Mouse (Mus musculus): ENCODE measurements at regions not wholly inside any gene's neighbourhood (a gene's known extent, or its start where the extent isn't known, plus 50 kb on each side); places are given as distances from the start of the nearest gene placed in this dataset.
A peak's percentile ranks its signal among the peaks of the same experiment; 100 is the strongest.

DNA sequence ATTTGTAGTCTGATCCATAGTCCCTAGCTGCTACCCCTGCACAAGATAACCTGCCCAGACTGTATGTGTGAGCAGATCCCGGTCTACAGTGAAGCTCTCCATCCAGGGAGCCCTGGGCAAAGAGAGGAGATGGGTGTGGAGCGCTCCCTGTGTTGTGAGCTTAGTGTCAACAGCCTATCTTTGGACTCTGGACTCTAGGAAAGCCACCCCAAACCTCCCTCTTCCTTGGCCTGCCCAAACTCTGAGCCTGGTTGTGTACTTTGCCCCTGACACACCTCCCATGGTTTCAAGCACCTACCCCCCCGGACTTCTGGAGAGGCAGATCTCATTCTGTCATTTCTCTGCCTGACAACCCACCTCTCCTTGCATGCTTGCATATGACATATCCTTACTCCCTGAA is 110.9 kb upstream of the Haao start:
- Histone ChIP-seq H3K27ac (replicated peaks) (peak overlapping the region; percentile 92), H3K4me3 (no peak overlapping the region), H3K4me1 (peaks cover 94% of the 10 kb centered on the region), H3K27me3 (replicated peaks; ENCODE audit: low read depth, poor library complexity, severe bottlenecking) (no peaks in the 10 kb centered on the region), H3K9me3 (no peaks in the 10 kb centered on the region), H3K36me3 (replicated peaks) (no peaks in the 10 kb centered on the region)
- WGBS, result 80% methylated on average over 3 of the region's 3 CpGs
- DNase-seq (ENCODE audit: low spot score), result no peak

DNA sequence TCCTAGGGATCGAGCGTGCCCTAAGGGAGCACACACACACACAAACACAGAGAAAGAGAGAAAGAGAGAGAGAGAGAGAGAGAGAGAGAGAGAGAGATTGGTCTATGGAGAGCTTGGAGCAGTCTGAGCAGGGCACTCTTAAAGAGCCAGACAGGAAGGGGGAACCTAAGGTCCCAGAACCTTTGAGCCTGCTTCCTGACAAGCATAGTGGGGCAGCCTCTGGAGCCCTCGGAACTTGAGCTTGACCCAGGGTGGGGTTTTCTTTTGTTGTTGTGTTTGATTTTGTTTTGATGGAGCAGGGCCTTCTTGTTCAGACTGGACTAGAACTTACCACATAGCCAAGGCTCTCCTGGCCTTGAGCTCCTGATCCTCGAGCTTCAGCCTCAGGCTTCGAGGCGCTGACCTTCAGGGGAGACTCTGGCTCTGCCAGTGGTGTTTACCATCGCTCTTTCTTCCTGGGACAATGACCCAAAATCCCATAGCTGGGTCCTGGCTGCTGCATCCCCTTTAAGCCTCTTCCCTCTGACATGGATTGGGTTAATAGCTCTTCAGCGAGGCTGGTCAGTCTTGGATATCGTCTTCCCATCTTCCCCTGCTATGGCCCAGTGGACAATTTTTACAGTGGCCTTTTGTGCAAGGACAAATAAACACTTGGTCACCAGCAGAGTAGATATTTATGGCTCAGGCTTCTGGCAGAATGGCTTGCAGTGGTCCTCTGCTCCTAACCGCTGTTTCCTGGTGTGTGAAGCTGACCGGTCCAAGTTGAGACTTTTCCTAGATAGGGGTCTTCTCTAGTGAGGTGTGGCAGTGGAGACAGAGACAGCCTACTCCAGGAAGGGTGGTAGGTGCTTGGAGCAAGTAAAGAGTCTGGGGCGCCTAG is 110.1 kb upstream of the Haao start:
- no peaks in the 10 kb centered on the region for H3K36me3 ChIP-seq (replicated peaks)
- H3K9me3 ChIP-seq, result no peaks in the 10 kb centered on the region
- H3K27me3 ChIP-seq (replicated peaks; ENCODE audit: low read depth, poor library complexity, severe bottlenecking), result no peaks in the 10 kb centered on the region
- DNase-seq (ENCODE audit: low spot score), result no peak
- H3K4me3 ChIP-seq, result no peak overlapping the region
- 52% methylated on average over 12 of the region's 12 CpGs for WGBS
- peak overlapping the region; percentile 92 for H3K27ac ChIP-seq (replicated peaks)
- peaks cover 94% of the 10 kb centered on the region for H3K4me1 ChIP-seq

DNA sequence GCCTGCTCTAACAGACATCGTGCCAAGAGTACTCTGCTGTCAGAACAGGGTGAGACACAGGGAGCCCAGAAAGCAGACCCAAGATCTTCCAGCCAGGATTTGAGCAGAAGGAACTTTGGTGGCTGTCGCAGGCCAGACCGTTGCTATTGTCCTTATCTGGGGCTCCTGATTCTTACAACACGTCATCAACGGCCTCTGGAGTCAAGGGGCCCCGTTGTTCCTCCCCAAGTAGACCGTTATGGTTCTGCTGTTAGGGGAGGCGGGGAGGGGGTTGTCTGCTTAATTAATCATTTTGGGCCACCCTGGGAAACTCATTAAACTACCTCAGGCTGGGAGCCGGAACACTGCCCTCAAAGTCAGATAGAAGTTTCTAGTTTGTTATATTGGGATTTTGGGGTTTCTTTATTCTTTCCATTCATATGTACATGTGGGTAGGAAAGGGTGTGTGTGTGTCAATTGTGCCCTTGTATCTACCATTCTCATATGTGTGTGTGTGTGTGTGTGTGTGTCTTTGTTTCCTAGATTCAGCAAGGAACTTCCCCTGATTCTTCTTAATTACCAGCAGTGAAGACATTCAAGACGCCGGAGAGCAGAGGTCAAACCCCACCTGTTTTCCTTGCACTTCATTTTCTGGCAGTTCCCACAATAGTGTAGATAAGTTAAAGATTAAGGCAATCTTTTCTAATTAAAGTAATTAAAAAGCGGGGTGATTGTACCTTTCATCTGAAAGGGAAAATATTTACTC is 109.2 kb upstream of the Haao start:
- H3K27ac ChIP-seq (replicated peaks), result peak overlapping the region; percentile 92
- H3K4me1 ChIP-seq, result peaks cover 86% of the 10 kb centered on the region
- no peaks in the 10 kb centered on the region for H3K9me3 ChIP-seq
- H3K36me3 ChIP-seq (replicated peaks), result no peaks in the 10 kb centered on the region
- H3K4me3 ChIP-seq, result no peak overlapping the region
- H3K27me3 ChIP-seq (replicated peaks; ENCODE audit: low read depth, poor library complexity, severe bottlenecking), result no peaks in the 10 kb centered on the region
- no peak for DNase-seq (ENCODE audit: low spot score)
- 48% methylated on average over 12 of the region's 12 CpGs for WGBS

DNA sequence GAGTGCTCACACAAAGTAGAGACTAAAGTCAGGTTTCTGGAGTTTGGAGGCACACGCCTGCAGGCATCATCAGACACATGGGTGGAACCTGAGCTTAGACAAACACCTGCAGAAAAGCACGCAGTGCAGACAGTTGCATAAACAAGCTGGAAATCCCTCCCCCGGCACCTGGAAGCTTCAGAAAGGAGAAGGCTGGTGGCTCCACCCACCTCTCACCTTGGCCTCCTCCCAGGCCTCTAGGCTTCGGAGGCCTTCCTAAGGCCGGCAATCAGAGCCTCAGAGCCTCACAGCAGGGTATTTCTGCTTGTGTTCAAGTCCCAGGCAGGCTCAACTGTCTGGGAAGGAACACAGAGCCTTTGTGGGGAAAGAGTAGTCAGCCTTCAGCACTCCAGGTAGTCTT is 108.2 kb upstream of the Haao start:
- no peaks in the 10 kb centered on the region for H3K27me3 ChIP-seq (replicated peaks; ENCODE audit: low read depth, poor library complexity, severe bottlenecking)
- 32% methylated on average over 5 of the region's 5 CpGs for WGBS
- H3K27ac ChIP-seq (replicated peaks), result peak overlapping the region; percentile 92
- peaks cover 85% of the 10 kb centered on the region for H3K4me1 ChIP-seq
- H3K4me3 ChIP-seq, result no peak overlapping the region
- no peaks in the 10 kb centered on the region for H3K9me3 ChIP-seq
- peak; percentile 59 for DNase-seq (ENCODE audit: low spot score)
- H3K36me3 ChIP-seq (replicated peaks), result no peaks in the 10 kb centered on the region

DNA sequence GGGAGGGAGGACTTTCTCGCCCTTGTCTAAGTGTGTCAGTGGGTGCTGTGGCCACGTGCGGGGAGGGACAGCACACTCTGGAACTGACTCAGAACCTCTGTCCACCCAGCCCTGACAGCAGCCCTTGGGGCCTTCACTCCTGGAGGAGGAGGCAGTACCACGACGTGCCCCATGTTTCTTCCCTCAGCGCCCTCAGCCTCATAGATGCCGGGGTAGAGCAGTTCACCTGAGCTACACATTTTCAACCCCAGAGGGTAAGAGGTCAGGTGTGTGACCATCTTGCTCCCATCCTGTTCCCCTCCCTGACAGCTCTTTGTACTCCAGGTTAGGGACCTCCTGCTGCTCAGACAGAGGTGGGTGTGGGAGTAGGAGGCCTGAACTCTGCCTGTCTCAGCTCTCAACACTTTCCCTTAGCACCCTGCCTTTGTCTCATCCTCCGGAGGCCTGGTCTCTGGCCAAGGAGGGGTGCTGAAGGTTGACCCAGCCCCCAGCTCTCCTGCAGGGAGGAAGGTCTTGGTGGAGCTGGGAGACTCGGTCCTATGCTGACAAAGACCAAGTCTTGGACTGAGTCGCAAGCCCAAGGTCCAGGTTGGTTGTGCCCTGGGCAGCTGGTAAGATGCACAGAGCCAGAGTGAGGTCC is 107.4 kb upstream of the Haao start:
- H3K9me3 ChIP-seq, result no peaks in the 10 kb centered on the region
- peaks cover 85% of the 10 kb centered on the region for H3K4me1 ChIP-seq
- peak overlapping the region; percentile 92 for H3K27ac ChIP-seq (replicated peaks)
- no peaks in the 10 kb centered on the region for H3K36me3 ChIP-seq (replicated peaks)
- 61% methylated on average over 10 of the region's 10 CpGs for WGBS
- no peak overlapping the region for H3K4me3 ChIP-seq
- DNase-seq (ENCODE audit: low spot score), result peak; percentile 20
- H3K27me3 ChIP-seq (replicated peaks; ENCODE audit: low read depth, poor library complexity, severe bottlenecking), result no peaks in the 10 kb centered on the region

DNA sequence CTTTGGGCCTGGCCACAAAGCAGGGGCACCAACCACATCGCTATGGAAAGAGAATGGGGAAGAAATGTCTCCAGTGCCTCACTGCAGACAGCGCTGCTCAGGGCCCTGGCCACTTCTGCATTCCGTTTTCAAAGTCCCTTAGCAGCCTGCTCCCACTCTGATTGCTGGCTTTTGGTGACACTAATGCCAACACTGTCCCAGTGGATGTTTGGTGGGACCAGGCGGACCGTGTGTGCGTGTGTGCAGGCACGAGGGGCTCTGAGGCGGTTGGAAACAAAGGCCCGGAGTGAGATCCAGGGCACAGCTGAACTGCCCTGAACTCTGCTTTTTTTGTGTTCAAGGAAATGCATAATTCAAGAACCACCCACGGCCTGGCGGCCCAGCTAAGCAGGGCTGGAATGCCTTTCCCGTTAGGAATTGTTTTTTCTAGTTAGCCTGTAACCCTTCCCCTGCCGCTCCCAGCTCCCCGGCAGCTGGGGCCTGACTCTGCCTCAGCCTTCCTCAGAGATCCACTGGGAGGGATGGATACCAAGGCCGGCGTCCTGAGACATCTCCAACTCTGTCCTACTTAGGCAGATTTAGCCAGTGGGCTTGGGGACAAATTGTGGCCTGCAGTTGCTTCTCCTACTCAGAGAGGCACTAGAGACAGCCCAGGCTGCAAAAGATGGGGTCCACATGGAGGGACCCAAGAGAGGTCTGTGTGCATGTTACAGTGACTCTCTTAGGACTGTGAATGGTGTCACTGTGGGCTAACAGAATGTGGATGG is 106.7 kb upstream of the Haao start:
- Histone ChIP-seq H3K36me3 (replicated peaks) (no peaks in the 10 kb centered on the region), H3K27me3 (replicated peaks; ENCODE audit: low read depth, poor library complexity, severe bottlenecking) (no peaks in the 10 kb centered on the region), H3K4me3 (no peak overlapping the region), H3K4me1 (peaks cover 85% of the 10 kb centered on the region), H3K9me3 (no peaks in the 10 kb centered on the region), H3K27ac (replicated peaks) (peak overlapping the region; percentile 92)
- WGBS, result 11% methylated on average over 16 of the region's 16 CpGs
- DNase-seq (ENCODE audit: low spot score), result peak; percentile 77

DNA sequence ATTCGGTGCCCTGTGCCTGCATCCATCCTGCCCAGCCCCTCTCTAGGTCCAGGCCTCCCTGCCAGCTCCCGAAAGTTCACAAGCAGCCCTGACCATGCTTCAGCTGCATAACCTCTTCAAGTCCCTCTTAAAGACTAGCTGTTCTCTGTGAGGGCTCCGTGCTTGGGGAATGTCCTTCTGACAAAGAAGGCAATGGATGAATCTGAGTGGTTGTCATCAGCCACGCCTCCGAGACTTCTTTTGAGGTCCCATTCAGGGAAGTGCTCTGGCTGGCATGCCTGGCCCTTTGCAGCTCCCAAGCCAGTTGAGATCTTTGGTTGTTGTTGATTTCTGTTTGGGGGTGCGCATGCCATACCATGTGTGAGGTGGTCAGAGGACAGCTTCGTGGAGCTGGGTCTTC is 105.9 kb upstream of the Haao start:
- WGBS, result 56% methylated on average over 7 of the region's 7 CpGs
- no peaks in the 10 kb centered on the region for H3K36me3 ChIP-seq (replicated peaks)
- H3K27ac ChIP-seq (replicated peaks), result peak overlapping the region; percentile 92
- H3K4me1 ChIP-seq, result peaks cover 82% of the 10 kb centered on the region
- H3K9me3 ChIP-seq, result no peaks in the 10 kb centered on the region
- H3K4me3 ChIP-seq, result no peak overlapping the region
- no peaks in the 10 kb centered on the region for H3K27me3 ChIP-seq (replicated peaks; ENCODE audit: low read depth, poor library complexity, severe bottlenecking)
- peak; percentile 24 for DNase-seq (ENCODE audit: low spot score)

DNA sequence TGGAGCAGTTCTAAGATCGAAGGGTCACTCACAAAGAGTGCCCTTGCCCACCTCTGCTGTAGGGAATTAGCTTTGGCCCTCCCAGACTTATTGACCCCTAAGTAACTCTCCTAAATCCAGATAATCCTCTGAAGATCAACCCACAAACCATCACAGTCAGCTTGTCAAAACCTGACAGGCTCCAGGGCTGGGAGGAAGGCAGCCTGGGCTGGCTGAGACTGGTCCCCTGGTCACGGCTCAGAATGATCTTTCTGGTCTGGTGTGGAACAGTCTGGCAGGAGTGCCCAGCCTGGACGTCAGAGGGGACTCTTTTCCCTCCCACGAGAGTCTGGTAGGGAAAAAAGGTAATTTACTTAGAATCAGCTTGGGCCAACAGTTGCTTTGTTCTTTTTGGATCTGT is 99.0 kb upstream of the Haao start:
- H3K27ac ChIP-seq (replicated peaks), result peak overlapping the region; percentile 79
- peak; percentile 61 for DNase-seq (ENCODE audit: low spot score)

DNA sequence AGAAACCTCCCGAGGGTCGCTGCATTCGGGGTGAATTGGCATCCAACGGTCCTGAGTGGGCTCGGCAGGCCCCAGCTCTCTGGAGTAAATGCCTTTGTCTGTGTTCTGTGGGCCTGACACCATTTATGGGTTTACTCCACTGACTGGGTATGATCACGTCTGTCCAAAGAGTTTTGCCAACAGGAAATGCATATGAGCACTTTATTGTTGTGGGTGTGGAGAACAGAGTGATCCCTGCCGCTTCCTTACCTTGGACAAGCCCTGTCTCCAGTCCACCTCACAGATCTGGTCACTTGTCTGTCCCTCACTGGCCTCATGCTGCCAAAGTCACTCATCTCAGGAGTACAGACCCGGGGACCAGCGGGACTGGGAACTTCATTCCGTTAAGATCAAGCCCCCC is 91.6 kb upstream of the Haao start:
- no peaks in the 10 kb centered on the region; the same call in 1 of the 2 replicates for H3K27me3 ChIP-seq (replicated peaks; ENCODE audit: low read depth, poor library complexity, severe bottlenecking)
- WGBS, result 79% methylated on average over 10 of the region's 10 CpGs
- no peaks in the 10 kb centered on the region for H3K9me3 ChIP-seq
- peaks cover 64% of the 10 kb centered on the region for H3K4me1 ChIP-seq
- no peak for DNase-seq (ENCODE audit: low spot score)
- H3K36me3 ChIP-seq (replicated peaks), result no peaks in the 10 kb centered on the region
- H3K4me3 ChIP-seq, result no peak overlapping the region
- peak overlapping the region; percentile 83 for H3K27ac ChIP-seq (replicated peaks)

More for the DNA sequence above, 99.0 kb upstream of the Haao start:
- WGBS, result 16% methylated on average over 4 of the region's 4 CpGs
- H3K9me3 ChIP-seq, result no peaks in the 10 kb centered on the region
- H3K4me1 ChIP-seq, result peaks cover 45% of the 10 kb centered on the region
- H3K4me3 ChIP-seq, result no peak overlapping the region
- H3K27me3 ChIP-seq (replicated peaks; ENCODE audit: low read depth, poor library complexity, severe bottlenecking), result no peaks in the 10 kb centered on the region
- H3K36me3 ChIP-seq (replicated peaks), result no peaks in the 10 kb centered on the region

DNA sequence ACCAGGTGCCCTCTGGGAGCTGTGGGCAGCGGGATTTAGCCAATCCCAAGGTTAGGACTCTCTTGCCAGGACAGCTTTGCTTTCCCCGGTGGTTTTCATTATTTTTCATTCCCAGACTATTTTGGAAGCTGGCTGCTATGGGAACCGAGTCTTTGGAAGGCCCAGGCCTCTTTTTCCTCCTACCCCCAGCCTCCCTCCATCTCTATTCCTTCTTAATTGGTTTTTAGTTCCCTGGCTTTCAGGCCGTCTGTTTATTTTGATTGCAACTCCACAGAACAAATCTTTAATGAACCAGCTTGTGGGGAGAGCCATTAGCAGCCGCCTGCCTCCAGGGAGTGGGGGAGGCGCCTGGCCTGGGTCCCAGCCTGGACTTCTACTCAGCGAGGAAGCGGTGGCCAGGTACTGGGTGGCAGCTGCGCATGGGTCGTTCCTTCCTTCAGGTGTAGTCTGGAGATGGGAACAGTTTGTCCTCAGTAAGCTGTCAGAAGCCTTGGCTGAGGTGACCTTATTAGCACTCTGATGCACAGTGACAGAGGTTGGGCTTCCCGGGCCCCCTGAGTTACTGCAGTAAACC is 91.0 kb upstream of the Haao start:
- no peaks in the 10 kb centered on the region for H3K36me3 ChIP-seq (replicated peaks)
- H3K9me3 ChIP-seq, result no peaks in the 10 kb centered on the region
- peak overlapping the region; percentile 83 for H3K27ac ChIP-seq (replicated peaks)
- H3K27me3 ChIP-seq (replicated peaks; ENCODE audit: low read depth, poor library complexity, severe bottlenecking), result no peaks in the 10 kb centered on the region; the same call in 1 of the 2 replicates
- H3K4me3 ChIP-seq, result no peak overlapping the region
- peak; percentile 79 for DNase-seq (ENCODE audit: low spot score)
- 36% methylated on average over 11 of the region's 11 CpGs for WGBS
- peaks cover 70% of the 10 kb centered on the region for H3K4me1 ChIP-seq

DNA sequence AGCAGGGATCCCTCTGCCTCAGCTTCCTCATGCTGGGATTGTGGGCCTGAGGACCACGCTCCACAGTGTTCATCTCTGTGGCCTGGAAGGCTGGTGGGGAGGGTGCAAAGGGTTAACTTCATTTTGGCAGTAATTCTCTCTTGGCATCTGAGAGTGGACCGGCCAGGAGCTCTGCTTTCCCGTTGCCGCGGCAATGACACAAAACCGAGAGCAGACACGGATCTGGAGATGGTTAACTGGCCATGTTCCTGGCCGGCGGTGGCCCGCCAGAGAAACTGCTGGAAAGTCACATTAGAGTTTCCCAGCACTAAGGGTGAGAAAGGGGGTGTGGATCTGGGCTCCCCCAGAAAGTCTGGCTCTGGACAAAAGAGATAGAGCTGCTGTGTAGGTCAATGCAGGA is 89.8 kb upstream of the Haao start:
- Histone ChIP-seq H3K4me3 (no peak overlapping the region), H3K27me3 (replicated peaks; ENCODE audit: low read depth, poor library complexity, severe bottlenecking) (no peaks in the 10 kb centered on the region; the same call in 1 of the 2 replicates), H3K36me3 (replicated peaks) (no peaks in the 10 kb centered on the region), H3K27ac (replicated peaks) (peak overlapping the region; percentile 83), H3K9me3 (no peaks in the 10 kb centered on the region), H3K4me1 (peaks cover 71% of the 10 kb centered on the region)
- WGBS, result 25% methylated on average over 10 of the region's 10 CpGs
- peak; percentile 66 for DNase-seq (ENCODE audit: low spot score)

DNA sequence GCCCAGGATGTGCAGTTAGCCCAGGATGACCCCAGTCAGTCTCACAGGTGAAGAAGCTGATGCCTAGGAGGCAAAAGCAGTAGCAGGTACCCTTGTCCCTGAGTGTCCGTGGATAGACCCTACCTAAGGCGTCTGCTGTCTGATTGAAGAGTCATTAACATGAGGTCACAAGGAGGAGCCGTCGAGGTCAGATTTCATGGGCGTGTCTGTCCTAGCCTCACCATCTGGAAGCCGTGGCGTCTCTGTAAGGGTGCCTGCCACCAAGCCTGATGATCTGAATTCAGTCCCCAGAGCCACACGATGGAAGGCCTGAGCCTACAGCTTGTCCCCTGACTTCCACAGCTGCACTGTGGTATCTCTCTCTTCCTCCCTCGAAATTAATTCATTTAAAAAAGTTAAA is 88.9 kb upstream of the Haao start:
- H3K27ac ChIP-seq (replicated peaks), result peak overlapping the region; percentile 83
- 59% methylated on average over 9 of the region's 9 CpGs for WGBS
- H3K4me3 ChIP-seq, result no peak overlapping the region
- H3K4me1 ChIP-seq, result peaks cover 66% of the 10 kb centered on the region
- no peaks in the 10 kb centered on the region; the same call in 1 of the 2 replicates for H3K27me3 ChIP-seq (replicated peaks; ENCODE audit: low read depth, poor library complexity, severe bottlenecking)
- DNase-seq (ENCODE audit: low spot score), result no peak
- no peaks in the 10 kb centered on the region for H3K36me3 ChIP-seq (replicated peaks)
- H3K9me3 ChIP-seq, result no peaks in the 10 kb centered on the region

Data from embryonic facial prominence, embryonic 10.5 days (tissue).